Mouse (Mus musculus) heart, adult 2 months (tissue): ENCODE data around the gene Gm28778.
A peak's percentile ranks its signal among the peaks of the same experiment; 100 is the strongest.

Experiments
- CTCF ChIP-seq: fragments of 200-600 bp; IDR thresholded peaks from 2 replicates; pipeline ENCODE4 v1.8.1; 2022; ENCODE audit warnings: antibody characterized with exemption, mild to moderate bottlenecking, moderate library complexity
- POLR2A ChIP-seq: fragments of 200-500 bp; IDR thresholded peaks from 2 replicates; pipeline ENCODE4 v1.6.1; 2011; ENCODE audit warnings: mild to moderate bottlenecking, low read depth, low read length, control low read depth; ENCODE audit not compliant: insufficient read depth

GRCm38 (mm10) chr1:53312989-53313967 lies 16.4 kb downstream of the Gm28778 start, which contains the start of gene Osgepl1:
- peak; percentile 36 for TF ChIP-seq CTCF
- TF ChIP-seq POLR2A, result peak; percentile 87
